Mouse (Mus musculus) embryonic facial prominence, embryonic 11.5 days (tissue): ENCODE data around the gene Cyp4a32. TPM values are rescaled to one million over a fixed set of nuclear protein-coding genes. Genes with fewer than 3 reads are reported as not detected.
"Not testable (repeated sequence)": the region's sequence is repeated elsewhere in the genome, so short reads cannot be mapped to it uniquely, and the experiment has no call there.

Source experiments
- ATAC-seq: fragments of 200-750 bp; cut with Nextera tagmentation; replicated peaks from 2 replicates; pipeline ENCODE4 v1.8.0; 2017; ENCODE audit warnings: low read depth; ENCODE audit not compliant: insufficient number of reproducible peaks, low FRiP score, low TSS enrichment
- DNase-seq: peaks from one replicate; pipeline ENCODE4 v3.0.0-alpha.2; 2015; ENCODE audit warnings: low spot score
- H3K27ac ChIP-seq: fragments of 300-500 bp; sonication (generic); replicated peaks from 2 replicates; pipeline ENCODE4 v1.5.1; 2014; ENCODE audit warnings: mild to moderate bottlenecking, low read depth, low read length, control low read depth
- H3K27me3 ChIP-seq: fragments of 300-500 bp; sonication (generic); 2 replicates; pipeline ENCODE4 v1.6.1; 2014; ENCODE audit warnings: mild to moderate bottlenecking, low read length, moderate library complexity, mixed read lengths; ENCODE audit not compliant: control insufficient read depth, insufficient read depth
- H3K36me3 ChIP-seq: fragments of 300-500 bp; sonication (generic); replicated peaks from 2 replicates; pipeline ENCODE4 v1.6.1; 2014; ENCODE audit warnings: low read depth, mild to moderate bottlenecking, low read length, moderate library complexity, mixed read lengths; ENCODE audit not compliant: control insufficient read depth, insufficient read depth
- H3K4me1 ChIP-seq: fragments of 300-500 bp; sonication (generic); 2 replicates; pipeline ENCODE4 v1.6.1; 2014; ENCODE audit warnings: low read length, mixed read lengths; ENCODE audit not compliant: control insufficient read depth, insufficient read depth
- H3K4me2 ChIP-seq: fragments of 300-500 bp; sonication (generic); 2 replicates; pipeline ENCODE4 v1.6.1; 2014; ENCODE audit warnings: low read depth, mild to moderate bottlenecking, control low read depth, low read length, moderate library complexity
- H3K4me3 ChIP-seq: fragments of 300-500 bp; sonication (generic); 2 replicates; pipeline ENCODE4 v1.5.1; 2014; ENCODE audit warnings: low read depth, low read length, control low read depth
- H3K9ac ChIP-seq: fragments of 300-500 bp; sonication (generic); replicated peaks from 2 replicates; pipeline ENCODE4 v1.6.1; 2014; ENCODE audit warnings: mild to moderate bottlenecking, control low read depth, low read length
- H3K9me3 ChIP-seq: fragments of 300-500 bp; sonication (generic); replicated peaks from 2 replicates; pipeline ENCODE4 v1.6.1; 2016; ENCODE audit warnings: mild to moderate bottlenecking, low read length, inconsistent platforms, mixed read lengths; ENCODE audit not compliant: control insufficient read depth
- WGBS: fragments of 180-500 bp; shearing (Covaris S2); extraction: QIAGEN DNeasy Blood & Tissue Kit; methylation state at CpG from one replicate; pipeline ENCODE4 v1.1.7; 2014; 5-methylcytosine and 5-hydroxymethylcytosine counted together
- polyA plus RNA-seq: library from polyadenylated mRNA; unstranded; fragments of >200 nt; fragmentation: Nextera tagmentation; extraction: Ambion mirVana; gene quantifications from 2 replicates; pipeline ENCODE4 v1.2.1, GENCODE M21; 2014

Gene Cyp4a32
- polyA plus RNA-seq, 1 experiment from 2014 or later = not detected

DNA sequence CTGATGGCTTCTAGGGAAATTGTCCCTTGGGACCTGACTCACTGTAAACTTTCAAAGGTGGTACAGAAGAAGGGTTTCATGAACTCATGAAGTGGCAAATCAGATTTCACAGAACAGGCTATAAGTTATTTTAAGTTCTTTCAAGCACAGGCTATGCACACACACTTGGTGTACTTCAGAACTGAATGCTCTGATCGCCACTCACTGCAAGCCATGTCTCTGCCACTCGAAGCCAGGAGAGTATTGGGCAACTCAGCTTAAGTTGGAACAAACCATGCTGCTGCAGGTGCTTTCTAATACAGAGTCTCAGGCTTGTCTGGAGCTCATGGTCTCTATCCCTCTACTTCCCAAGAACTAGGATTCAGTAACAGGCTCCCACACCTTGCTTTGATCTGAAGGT lies 25.0 kb upstream of the Cyp4a32 start:
- WGBS = 80% methylated on average over 2 of the region's 2 CpGs

DNA sequence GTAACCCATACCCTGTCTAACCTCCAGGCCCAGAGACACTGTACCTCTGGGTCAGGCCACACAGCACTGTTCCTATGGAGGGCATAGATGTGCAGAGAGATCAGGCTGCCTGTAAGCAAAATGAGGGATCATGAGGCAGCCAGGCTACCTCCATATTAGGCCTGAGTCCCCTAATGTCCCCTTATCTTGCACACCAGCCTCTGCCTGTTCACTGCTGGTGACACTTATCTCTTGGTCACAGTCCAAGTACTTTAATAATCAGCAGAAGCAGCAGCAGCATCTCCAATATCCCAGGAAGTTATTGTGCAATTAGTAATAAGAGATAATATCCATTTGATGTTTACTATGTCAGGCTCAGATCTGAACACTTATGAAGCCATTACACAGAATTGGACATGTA lies 17.7 kb upstream of the Cyp4a32 start:
- Histone ChIP-seq H3K4me1 (no peaks in the 10 kb centered on the region), H3K4me2 (no peak overlapping the region), H3K9me3 (no peaks in the 10 kb centered on the region), H3K9ac (no peak overlapping the region), H3K4me3 (no peak overlapping the region), H3K27ac (no peak overlapping the region), H3K27me3 (no peaks in the 10 kb centered on the region), H3K36me3 (no peaks in the 10 kb centered on the region)
- ATAC-seq (no peak), DNase-seq (no peak)

More for the DNA sequence above, 25.0 kb upstream of the Cyp4a32 start:
- ATAC-seq (no peak), DNase-seq (no peak)
- H3K9me3 ChIP-seq = no peaks in the 10 kb centered on the region
- H3K4me1 ChIP-seq = no peaks in the 10 kb centered on the region
- no peak overlapping the region for H3K4me2 ChIP-seq
- no peak overlapping the region for H3K9ac ChIP-seq
- no peaks in the 10 kb centered on the region for H3K27me3 ChIP-seq
- H3K4me3 ChIP-seq = no peak overlapping the region
- no peak overlapping the region for H3K27ac ChIP-seq
- H3K36me3 ChIP-seq = no peaks in the 10 kb centered on the region

DNA sequence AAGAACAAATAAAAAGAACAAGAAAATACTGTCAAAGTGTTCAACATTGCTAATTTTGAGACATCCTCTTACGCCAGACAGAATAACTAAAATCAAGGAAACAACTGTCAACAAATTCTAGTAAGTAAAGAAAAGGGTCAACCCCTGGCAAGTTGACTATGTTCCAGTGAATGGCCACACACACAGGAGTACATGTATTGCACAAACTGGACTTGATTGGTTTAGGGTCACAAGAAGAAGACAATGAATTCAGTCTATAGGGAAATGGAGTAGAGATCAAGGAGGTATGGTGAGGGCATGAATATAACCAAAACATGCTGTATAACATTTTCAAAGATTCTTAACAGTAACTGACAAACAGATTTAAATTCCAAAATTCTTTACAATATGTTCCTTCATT lies 4.4 kb upstream of the Cyp4a32 start:
- Histone ChIP-seq H3K27ac (no peak overlapping the region), H3K9me3 (no peaks in the 10 kb centered on the region), H3K4me2 (no peak overlapping the region), H3K9ac (no peak overlapping the region), H3K36me3 (no peaks in the 10 kb centered on the region), H3K4me1 (no peaks in the 10 kb centered on the region), H3K27me3 (no peaks in the 10 kb centered on the region), H3K4me3 (no peak overlapping the region)
- no peak for DNase-seq
- 90% methylated on average over 1 of the region's 1 CpGs for WGBS
- no peak for ATAC-seq

DNA sequence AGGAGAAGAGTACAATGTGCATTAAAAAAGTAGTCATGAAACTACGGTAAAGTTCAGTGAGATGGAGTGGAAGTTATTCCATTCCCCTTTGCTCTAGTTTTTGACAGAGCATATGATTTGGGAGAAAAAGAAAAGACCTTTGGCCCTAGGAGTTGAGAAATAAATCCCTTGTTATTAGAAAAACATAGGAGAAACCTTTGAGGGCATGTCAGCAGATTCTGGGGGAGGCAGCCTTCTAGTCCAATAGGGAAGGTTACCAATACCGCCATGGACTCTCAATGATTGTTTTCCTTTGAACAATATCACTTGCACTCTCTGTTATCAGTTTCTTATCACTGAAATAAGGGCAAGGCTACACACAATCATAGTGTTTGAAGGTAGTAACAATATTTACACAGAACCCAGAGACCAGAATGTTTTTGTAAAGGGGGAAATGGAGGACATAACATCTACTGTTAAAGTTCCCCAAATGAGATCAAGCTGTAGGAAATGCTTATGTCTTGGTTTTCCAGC lies 3.9 kb upstream of the Cyp4a32 start:
- H3K9ac ChIP-seq = no peak overlapping the region
- H3K4me3 ChIP-seq = no peak overlapping the region
- H3K9me3 ChIP-seq = no peaks in the 10 kb centered on the region
- DNase-seq (no peak), ATAC-seq (no peak)
- H3K36me3 ChIP-seq = no peaks in the 10 kb centered on the region
- no peaks in the 10 kb centered on the region for H3K27me3 ChIP-seq
- no peak overlapping the region for H3K27ac ChIP-seq
- no peak overlapping the region for H3K4me2 ChIP-seq
- H3K4me1 ChIP-seq = no peaks in the 10 kb centered on the region
- 82% methylated on average over 2 of the region's 2 CpGs for WGBS

DNA sequence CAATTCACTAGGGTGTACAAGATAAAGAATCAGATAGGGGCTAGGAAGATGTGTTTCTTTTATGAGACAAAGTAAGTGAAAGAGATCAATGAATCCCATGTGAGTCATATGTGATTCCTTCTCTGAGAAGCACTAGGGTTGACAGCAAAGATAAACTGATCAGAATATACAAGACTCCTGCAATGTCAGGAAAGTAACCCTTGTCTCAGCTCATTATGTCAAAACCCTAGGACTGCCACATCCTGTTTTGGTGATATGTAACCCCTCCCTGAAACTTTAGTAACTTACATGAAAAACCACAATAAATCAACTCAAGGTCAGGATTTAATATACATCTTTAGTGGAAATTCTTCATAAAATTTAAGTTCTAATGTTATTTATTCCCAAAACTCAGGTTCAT lies 13.2 kb downstream of the Cyp4a32 start:
- no peak for ATAC-seq
- H3K9me3 ChIP-seq = no peaks in the 10 kb centered on the region

DNA sequence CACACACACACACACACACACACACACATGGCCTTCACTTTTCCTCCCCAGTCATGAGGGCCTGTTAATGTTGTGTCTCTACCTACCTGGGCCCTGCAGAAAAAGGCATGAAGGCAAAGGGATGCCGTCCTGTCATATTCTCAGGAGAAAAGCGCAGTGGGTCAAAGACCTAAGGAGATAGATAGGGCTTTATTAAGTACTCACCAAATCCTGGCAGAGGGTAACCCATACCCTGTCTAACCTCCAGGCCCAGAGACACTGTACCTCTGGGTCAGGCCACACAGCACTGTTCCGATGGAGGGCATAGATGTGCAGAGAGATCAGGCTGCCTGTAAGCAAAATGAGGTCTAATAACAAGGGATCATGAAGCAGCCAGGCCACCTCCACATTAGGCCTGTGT lies 24.8 kb downstream of the Cyp4a32 start:
- H3K9me3 ChIP-seq, DNase-seq, H3K4me1 ChIP-seq, H3K27ac ChIP-seq, ATAC-seq, H3K27me3 ChIP-seq, H3K4me2 ChIP-seq, H3K36me3 ChIP-seq, H3K4me3 ChIP-seq, H3K9ac ChIP-seq: not testable (repeated sequence)
- WGBS = 86% methylated on average over 3 of the region's 3 CpGs

More for the DNA sequence above, 13.2 kb downstream of the Cyp4a32 start:
- Histone ChIP-seq H3K27ac (no peak overlapping the region), H3K4me1 (no peaks in the 10 kb centered on the region), H3K36me3 (no peaks in the 10 kb centered on the region), H3K9ac (no peak overlapping the region), H3K4me3 (no peak overlapping the region), H3K4me2 (no peak overlapping the region), H3K27me3 (no peaks in the 10 kb centered on the region)
- no peak for DNase-seq

DNA sequence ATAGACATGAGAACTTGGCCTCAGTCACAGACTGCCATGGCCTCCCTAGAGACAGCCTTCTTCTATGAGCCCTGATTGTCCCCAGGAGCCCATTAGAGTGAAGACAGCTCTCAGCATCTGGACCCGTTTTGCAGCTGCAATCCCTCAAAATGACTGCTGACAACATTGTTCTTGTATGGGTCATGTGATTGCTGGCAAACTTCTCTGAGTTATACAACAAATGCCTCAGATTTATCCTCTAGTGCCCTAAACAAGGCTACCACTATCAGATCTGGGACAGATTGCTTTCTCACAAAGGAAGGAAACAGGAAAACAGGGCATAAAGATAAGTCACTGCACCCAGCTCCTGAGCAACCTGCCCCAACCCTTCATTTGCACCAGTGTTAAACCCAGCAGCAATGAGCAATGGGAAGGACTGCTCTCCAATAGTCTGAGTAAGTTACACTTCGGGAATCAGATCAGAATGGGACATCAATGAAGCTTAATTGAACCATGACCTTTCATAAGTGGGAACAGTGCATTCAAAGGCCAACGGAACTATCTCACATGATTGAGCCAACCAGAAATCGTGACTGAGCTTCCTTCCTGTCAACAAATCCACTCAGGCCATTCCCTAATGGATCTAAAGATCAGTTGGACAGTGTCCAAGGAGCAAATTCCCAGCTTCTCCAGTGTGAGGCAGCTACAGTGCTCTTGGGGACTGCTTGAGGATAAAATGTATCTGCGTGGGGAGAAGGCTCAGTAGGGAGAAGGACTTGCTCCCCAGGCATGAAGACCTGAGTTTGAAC lies 42.4 kb downstream of the Cyp4a32 start:
- H3K36me3 ChIP-seq = no peaks in the 10 kb centered on the region
- H3K9me3 ChIP-seq = no peaks in the 10 kb centered on the region
- no peak overlapping the region for H3K9ac ChIP-seq
- no peak for DNase-seq
- H3K4me3 ChIP-seq = no peak overlapping the region
- 72% methylated on average over 5 of the region's 5 CpGs for WGBS
- H3K4me2 ChIP-seq = no peak overlapping the region
- no peaks in the 10 kb centered on the region for H3K27me3 ChIP-seq
- no peaks in the 10 kb centered on the region for H3K4me1 ChIP-seq
- no peak overlapping the region for H3K27ac ChIP-seq
- ATAC-seq = no peak

DNA sequence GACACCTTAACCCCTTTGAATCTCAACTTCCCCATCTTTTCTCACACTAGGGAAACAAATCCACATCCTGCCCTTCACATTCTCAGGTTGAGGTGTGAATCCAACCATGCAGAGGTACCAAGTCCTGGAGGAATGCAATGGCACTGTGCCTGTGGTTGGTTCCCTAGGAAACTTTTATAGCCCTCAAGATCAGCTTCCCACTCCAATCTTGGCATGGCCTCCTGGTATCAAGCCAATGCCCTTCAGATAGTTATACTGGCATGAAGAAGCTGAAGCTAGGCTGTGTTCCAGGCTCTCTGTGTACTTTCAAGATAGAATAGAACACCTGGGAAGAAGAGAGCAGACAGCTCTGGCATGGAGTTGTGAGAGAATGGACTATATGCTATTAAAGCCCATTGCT lies 44.6 kb downstream of the Cyp4a32 start:
- H3K9ac ChIP-seq = no peak overlapping the region
- ATAC-seq = no peak

More for the DNA sequence above, 44.6 kb downstream of the Cyp4a32 start:
- no peak for DNase-seq
- H3K27ac ChIP-seq = no peak overlapping the region
- no peaks in the 10 kb centered on the region for H3K27me3 ChIP-seq
- H3K4me1 ChIP-seq = no peaks in the 10 kb centered on the region
- H3K4me2 ChIP-seq = no peak overlapping the region
- no peaks in the 10 kb centered on the region for H3K9me3 ChIP-seq
- no peaks in the 10 kb centered on the region for H3K36me3 ChIP-seq
- no peak overlapping the region for H3K4me3 ChIP-seq
